Mouse (Mus musculus): Measurements from ENCODE around the gene Chpt1.

Gene Chpt1

DNA sequence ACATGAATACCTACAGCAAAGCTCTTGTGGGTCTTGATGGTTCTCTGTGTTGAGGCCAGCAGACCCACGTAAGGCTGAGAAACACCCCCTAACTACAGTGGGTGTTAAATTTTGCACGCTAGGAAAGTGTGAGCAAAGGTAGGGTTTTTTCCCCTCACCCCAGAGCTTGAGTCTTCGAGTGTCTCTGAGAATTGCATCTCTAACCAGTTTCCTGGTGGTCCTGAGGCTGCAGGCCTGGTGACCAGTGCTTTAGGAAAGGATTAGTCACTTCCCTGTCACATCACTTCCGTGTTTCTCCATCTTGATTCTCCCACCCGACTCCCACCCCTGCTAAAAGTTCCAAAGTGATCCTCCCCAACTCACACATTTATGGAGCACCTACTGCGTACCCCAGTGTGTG lies 99.7 kb downstream of the Chpt1 start:
- DNase-seq (ENCODE audit: low read depth, low spot score) = no peak

DNA sequence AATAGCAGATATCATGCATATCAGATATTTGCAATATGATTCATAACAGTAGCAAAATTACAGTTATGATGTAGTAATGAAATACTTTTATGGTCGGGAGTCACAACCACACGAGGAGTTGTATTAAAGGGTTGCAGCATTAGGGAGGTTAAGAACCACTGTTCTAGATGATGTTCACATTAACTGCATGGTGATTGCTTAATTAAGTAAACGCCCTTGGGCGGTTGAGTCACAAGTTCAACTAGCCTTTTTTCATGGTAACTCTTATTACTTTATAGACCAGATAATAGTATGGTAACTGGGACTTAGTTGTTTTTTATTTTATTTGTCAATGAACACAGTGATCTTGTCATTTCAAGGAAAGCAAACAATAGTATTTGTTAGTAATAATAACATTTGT lies 100.9 kb downstream of the Chpt1 start:
- no peak for DNase-seq (ENCODE audit: low read depth, low spot score)

Data from skeletal muscle tissue, adult 2 months (tissue).